Mouse (Mus musculus) limb, embryonic 15.5 days (tissue): ENCODE data around the gene Nat8f2. TPM values are rescaled to one million over a fixed set of nuclear protein-coding genes. Genes with fewer than 3 reads are reported as not detected.
"Not testable (repeated sequence)": the region's sequence is repeated elsewhere in the genome, so short reads cannot be mapped to it uniquely, and the experiment has no call there.

Experiments used
- ATAC-seq: fragments of 200-750 bp; cut with Nextera tagmentation; 2 replicates; pipeline ENCODE4 v1.8.0; 2017; ENCODE audit warnings: low read depth, moderate TSS enrichment; ENCODE audit not compliant: insufficient number of reproducible peaks, low FRiP score, low TSS enrichment
- H3K27ac ChIP-seq: fragments of 300-500 bp; sonication (generic); 2 replicates; pipeline ENCODE4 v1.5.1; 2015; ENCODE audit warnings: moderate library complexity, mild to moderate bottlenecking, inconsistent platforms
- H3K27me3 ChIP-seq: fragments of 300-500 bp; sonication (generic); 2 replicates; pipeline ENCODE4 v1.6.1; 2015; ENCODE audit warnings: inconsistent platforms
- H3K36me3 ChIP-seq: fragments of 300-500 bp; sonication (generic); 2 replicates; pipeline ENCODE4 v1.6.1; 2015; ENCODE audit warnings: inconsistent platforms
- H3K4me1 ChIP-seq: fragments of 300-500 bp; sonication (generic); 2 replicates; pipeline ENCODE4 v1.6.1; 2015; ENCODE audit warnings: inconsistent platforms
- H3K4me2 ChIP-seq: fragments of 300-500 bp; sonication (generic); 2 replicates; pipeline ENCODE4 v1.6.1; 2015; ENCODE audit warnings: mild to moderate bottlenecking, inconsistent platforms
- H3K4me3 ChIP-seq: fragments of 300-500 bp; sonication (generic); 2 replicates; pipeline ENCODE4 v1.5.1; 2015; ENCODE audit warnings: mild to moderate bottlenecking, inconsistent platforms
- H3K9ac ChIP-seq: fragments of 300-500 bp; sonication (generic); 2 replicates; pipeline ENCODE4 v1.6.1; 2015; ENCODE audit warnings: inconsistent platforms
- H3K9me3 ChIP-seq: fragments of 300-500 bp; sonication (generic); 2 replicates; pipeline ENCODE4 v1.6.1; 2016; ENCODE audit warnings: inconsistent platforms
- WGBS: fragments of 180-500 bp; shearing (Covaris S2); methylation state at CpG from one replicate; pipeline ENCODE4 v1.1.7; 2015; 5-methylcytosine and 5-hydroxymethylcytosine counted together
- polyA plus RNA-seq: library from polyadenylated mRNA; unstranded; fragments of >200 nt; fragmentation: Nextera tagmentation; extraction: Ambion mirVana; gene quantifications from 2 replicates; pipeline ENCODE4 v1.2.1, GENCODE M21; 2015

The Nat8f2 gene
- polyA plus RNA-seq, 1 experiment from 2014 or later: not detected

DNA sequence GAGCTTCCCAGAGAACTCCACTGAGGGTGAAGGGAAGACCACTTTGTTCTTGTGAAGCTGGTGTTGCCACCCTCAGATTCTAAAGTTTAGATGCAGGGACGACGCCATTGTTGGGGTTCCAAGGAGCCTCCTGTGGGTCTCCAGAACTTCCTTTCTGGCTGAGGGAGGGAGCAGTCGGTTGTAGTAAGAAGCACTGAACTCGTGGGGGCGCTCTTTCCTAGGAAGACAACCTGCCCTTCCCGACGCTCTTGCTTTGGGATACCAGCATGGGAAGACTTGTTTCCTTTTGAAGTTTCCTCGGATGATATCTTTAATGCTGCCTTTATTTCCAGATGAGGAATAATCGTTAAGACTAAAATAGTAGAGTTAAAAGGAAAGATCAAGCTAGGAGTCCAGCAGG is 32.1 kb downstream of the Nat8f2 start:
- H3K9ac ChIP-seq: not testable (repeated sequence)
- WGBS: 31% methylated on average over 9 of the region's 9 CpGs

DNA sequence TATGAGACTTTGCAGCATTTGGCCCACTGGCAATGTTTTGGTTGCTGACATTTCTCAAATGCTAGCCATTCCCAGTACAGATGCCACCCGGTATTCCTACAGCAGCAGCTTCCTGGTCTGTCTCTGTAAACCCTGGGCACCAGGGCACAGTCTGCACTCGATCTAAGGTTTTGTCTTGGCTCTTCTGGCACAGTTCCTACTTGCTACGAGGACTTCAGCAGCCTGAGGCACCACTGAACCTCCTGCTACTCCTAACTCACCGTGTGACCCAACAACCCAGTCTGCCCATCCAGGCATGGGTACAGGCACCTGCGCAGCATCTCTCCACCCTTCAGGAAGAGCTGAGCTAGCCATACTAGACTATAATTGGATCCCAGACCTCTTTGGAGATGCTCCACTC is 32.9 kb downstream of the Nat8f2 start:
- H3K36me3 ChIP-seq, H3K9me3 ChIP-seq, ATAC-seq, H3K27me3 ChIP-seq, H3K9ac ChIP-seq, H3K4me2 ChIP-seq, H3K27ac ChIP-seq, H3K4me3 ChIP-seq, H3K4me1 ChIP-seq: not testable (repeated sequence)
- 72% methylated on average over 5 of the region's 5 CpGs for whole genome bisulfite sequencing

More for the DNA sequence above, 32.1 kb downstream of the Nat8f2 start:
- not testable (repeated sequence) for H3K27me3 ChIP-seq, ATAC-seq, H3K4me1 ChIP-seq, H3K9me3 ChIP-seq, H3K4me2 ChIP-seq, H3K4me3 ChIP-seq, H3K36me3 ChIP-seq, H3K27ac ChIP-seq

DNA sequence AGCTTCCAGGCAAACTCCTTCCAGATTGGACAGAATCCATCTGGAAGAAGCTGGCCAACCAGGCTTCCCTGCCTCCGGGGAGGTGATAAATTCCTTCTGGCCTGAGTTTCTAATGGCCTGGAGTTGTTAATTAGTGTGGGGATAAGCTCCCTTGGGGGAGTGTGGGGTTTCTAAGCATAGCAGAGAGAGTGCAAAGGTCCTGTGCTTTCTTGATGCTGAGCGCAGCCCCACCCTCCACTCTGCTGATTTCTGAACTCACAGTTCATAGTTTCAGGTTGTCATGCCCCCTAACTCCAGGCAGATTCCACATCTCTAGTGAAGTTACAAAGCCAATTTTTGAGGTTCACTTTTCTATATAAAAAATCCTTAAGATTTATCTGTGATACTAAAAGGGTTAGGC is 33.9 kb downstream of the Nat8f2 start:
- H3K36me3 ChIP-seq, H3K27me3 ChIP-seq, H3K4me3 ChIP-seq, H3K27ac ChIP-seq, H3K9ac ChIP-seq, H3K4me1 ChIP-seq, H3K4me2 ChIP-seq, H3K9me3 ChIP-seq, ATAC-seq: not testable (repeated sequence)
- WGBS: 67% methylated on average over 1 of the region's 2 CpGs

DNA sequence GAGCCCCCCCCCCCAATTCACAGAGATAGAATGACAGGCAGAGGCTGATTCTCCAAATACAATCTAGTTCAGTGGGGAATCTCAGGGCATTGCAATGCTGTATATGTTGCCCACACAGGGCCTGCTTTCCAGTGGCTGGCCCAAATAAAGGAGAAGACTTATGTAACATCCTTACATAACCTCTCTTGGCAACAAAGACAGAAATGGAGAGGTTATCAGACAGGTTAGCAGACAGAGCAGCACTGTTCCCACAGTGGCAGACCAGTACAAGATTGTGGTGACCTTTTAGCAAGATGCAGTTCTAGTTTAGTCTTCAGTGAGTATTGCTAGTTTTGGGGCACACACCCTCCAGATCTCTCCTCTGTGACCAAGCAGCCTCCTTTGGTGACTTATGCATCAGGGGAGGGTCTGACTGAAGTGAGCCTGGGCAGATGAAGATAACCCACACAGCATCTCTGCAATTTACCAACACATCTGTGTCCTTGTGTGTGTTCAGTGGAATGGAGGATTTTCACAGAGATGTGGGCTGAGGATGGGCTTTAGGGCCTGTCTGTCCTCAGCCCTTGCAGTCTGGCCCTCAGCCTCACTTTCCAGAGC is 34.4 kb downstream of the Nat8f2 start:
- H3K4me3 ChIP-seq, H3K27ac ChIP-seq, H3K27me3 ChIP-seq, H3K4me1 ChIP-seq, ATAC-seq, H3K36me3 ChIP-seq, H3K9me3 ChIP-seq, H3K4me2 ChIP-seq, H3K9ac ChIP-seq: not testable (repeated sequence)

DNA sequence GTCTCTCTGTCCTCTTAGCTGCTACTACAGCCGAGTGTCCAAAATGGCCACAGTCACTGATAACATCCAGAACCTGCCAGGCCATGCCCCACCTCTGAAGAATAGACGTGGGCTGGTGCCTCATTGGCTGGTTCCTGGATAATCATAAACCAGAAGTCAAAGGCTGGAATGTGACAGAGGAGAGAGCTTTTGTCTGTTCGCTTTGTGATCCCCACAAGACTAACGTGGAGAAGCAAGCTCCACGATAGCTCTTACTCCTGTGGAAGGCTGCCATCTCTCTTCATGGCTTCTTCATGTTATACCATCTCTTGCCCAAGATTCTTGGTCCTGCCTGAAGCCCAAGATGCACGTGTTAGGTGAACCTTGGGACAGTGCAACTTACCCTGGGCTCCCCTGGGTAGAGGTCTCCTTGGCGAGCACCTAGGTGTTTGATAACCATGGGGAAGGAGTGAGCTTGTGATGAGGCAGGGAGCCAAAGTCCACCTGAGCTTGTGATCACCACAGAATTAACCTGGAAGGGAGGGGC is 37.1 kb downstream of the Nat8f2 start, which contains the start of gene Nat8:
Gene Nat8 (minus strand): TSS at position 287 of the 526 bp plus-strand sequence.
- Histone ChIP-seq H3K4me2 (no peak within 1 kb of the TSS), H3K27ac (no peak within 1 kb of the TSS), H3K4me1 (no peaks in the 10 kb centered on the region), H3K36me3 (no peaks in the 10 kb centered on the region), H3K27me3 (no peaks in the 10 kb centered on the region), H3K9ac (no peak within 1 kb of the TSS), H3K9me3 (no peaks in the 10 kb centered on the region), H3K4me3 (no peak within 1 kb of the TSS)
- WGBS: 79% methylated on average over 7 of the region's 7 CpGs
- no peak for ATAC-seq

DNA sequence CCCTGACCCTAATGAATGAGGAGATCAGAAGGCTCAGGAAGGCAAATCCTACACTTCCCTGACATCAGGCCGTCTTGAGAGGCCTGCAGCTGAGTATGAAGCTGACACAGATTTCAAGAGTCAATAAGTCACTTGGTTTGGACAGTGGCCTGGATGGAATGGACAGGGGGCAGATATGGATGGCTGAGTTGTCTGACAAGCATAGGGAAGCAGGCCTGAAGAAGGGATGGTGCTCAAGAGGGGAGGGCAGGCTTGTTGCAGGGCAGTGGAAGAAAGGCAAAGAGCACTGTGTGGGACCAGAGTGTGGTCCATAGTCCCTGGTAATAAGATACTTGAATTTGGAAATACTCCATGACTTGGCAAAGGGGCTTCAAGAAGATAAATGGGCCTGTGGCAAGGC is 39.5 kb downstream of the Nat8f2 start:
- WGBS: 32% methylated on average over 1 of the region's 1 CpGs

DNA sequence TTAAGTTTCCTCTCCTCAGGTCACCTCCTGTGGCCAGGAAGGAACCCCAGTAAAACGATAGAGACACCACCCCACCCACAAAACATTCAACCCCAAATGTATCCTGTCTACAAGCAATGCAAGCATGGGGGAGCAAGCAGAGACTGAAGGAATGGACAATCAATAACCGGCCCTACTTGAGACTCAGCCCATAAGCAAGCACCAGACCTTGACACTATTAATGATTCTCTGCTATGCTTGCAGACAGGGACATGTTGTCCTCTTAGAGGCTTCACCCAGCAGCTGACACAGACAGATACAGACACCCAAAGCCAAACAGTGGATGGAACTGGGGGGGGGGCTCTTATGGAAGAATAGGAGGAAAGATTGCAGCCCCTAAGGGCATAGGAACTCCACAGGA is 43.1 kb downstream of the Nat8f2 start:
- Histone ChIP-seq H3K4me1 (no peaks in the 10 kb centered on the region), H3K4me3 (no peak overlapping the region), H3K27ac (no peak overlapping the region), H3K27me3 (no peaks in the 10 kb centered on the region), H3K9ac (no peak overlapping the region), H3K9me3 (no peaks in the 10 kb centered on the region), H3K4me2 (no peak overlapping the region), H3K36me3 (no peaks in the 10 kb centered on the region)
- ATAC-seq: no peak
- 93% methylated on average over 2 of the region's 2 CpGs for WGBS

More for the DNA sequence above, 39.5 kb downstream of the Nat8f2 start:
- ATAC-seq: no peak
- no peaks in the 10 kb centered on the region for H3K4me1 ChIP-seq
- H3K9me3 ChIP-seq: no peaks in the 10 kb centered on the region
- H3K4me3 ChIP-seq: no peak overlapping the region
- no peak overlapping the region for H3K9ac ChIP-seq
- no peak overlapping the region for H3K27ac ChIP-seq
- no peaks in the 10 kb centered on the region for H3K27me3 ChIP-seq
- no peaks in the 10 kb centered on the region for H3K36me3 ChIP-seq
- no peak overlapping the region for H3K4me2 ChIP-seq

DNA sequence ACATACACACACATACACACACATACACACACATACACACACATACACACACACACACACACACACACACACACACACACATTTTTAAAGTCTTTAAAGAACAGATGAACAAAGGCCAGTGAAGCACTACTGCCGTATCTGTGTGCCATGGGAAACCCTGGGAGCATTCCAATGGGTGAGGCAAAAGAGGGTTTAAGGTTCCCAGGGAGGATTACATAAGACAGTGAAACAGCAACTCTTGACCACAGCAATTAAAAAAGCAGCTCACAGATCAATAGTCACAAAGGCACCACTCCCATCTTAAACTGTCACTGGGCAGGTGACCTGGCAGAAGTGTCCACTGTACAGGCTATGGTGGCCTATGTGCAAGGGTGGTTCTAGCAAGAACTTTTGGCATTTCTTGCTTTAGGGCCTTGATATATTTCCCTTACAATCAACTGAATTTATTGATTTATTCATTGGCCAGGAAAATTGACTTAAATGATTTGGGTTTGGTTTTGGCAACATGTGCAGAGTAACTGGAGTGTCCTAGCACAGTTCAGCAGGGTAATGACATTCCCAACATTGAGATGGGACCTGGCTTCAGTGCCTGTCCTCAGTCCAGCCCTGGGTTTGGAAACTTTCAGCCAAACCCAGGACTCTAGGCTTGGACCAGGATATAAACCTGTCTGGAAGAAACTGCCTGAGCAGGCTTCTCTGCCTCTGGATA is 45.4 kb downstream of the Nat8f2 start:
- Histone ChIP-seq H3K4me2 (no peak overlapping the region), H3K4me3 (no peak overlapping the region), H3K27me3 (no peaks in the 10 kb centered on the region), H3K4me1 (no peaks in the 10 kb centered on the region), H3K9ac (no peak overlapping the region), H3K9me3 (no peaks in the 10 kb centered on the region), H3K36me3 (no peaks in the 10 kb centered on the region), H3K27ac (no peak overlapping the region)
- no peak for ATAC-seq
- 100% methylated on average over 1 of the region's 1 CpGs for WGBS

DNA sequence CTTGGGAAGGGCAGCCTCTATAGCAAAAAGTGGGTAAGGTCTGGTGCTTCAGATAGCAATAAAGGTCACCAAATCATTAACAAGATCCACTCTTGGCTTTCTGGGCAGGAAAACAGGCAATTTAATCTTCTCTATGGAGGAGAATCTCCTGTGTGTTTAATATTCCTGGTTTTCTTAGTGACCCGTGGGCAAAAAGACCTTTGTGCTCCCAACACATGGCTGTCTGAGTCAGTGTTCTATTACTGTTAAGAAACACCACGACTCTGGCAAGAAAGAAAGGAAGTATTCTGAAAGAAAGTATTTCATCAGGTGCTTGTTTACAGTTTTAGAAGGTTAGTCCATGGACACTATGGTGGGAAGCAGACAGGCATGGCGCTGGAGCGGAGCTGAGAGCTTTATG is 46.7 kb downstream of the Nat8f2 start:
- H3K4me2 ChIP-seq: no peak overlapping the region
- H3K9me3 ChIP-seq: no peaks in the 10 kb centered on the region
- no peaks in the 10 kb centered on the region for H3K27me3 ChIP-seq
- H3K27ac ChIP-seq: no peak overlapping the region
- ATAC-seq: no peak
- H3K4me1 ChIP-seq: no peaks in the 10 kb centered on the region
- WGBS: 86% methylated on average over 4 of the region's 4 CpGs
- no peak overlapping the region for H3K9ac ChIP-seq
- H3K4me3 ChIP-seq: no peak overlapping the region
- no peaks in the 10 kb centered on the region for H3K36me3 ChIP-seq

DNA sequence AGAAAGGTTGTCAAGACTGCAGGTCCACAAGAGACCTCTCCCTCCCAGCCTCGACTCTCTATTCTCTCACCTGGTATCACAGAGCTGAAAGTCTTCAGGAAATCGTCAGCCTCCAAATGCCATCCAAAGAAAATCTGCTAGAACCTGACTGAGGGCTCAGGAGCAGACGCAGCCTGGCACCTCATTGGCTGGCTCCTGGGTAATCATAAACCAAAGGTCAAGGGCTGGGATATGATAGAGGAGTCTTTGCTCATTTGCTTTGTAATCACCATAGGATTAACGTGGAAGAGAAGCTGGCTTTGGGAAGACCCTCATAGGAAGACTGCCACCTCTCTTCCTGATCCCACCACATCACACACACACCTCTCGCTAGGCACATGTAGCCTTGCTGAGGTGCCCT is 48.1 kb downstream of the Nat8f2 start, which contains the start of the genes Nat8f6 and Nat8f5:
Gene Nat8f6 (minus strand): TSS at position 118 of the 400 bp plus-strand sequence.
Gene Nat8f5 (minus strand): TSS at position 136 of the 400 bp plus-strand sequence.
- Histone ChIP-seq H3K4me2 (no peak within 1 kb of the TSS), H3K9ac (no peak within 1 kb of the TSS), H3K9me3 (no peaks in the 10 kb centered on the region), H3K4me3 (no peak within 1 kb of the TSS), H3K27ac (no peak within 1 kb of the TSS), H3K36me3 (no peaks in the 10 kb centered on the region), H3K27me3 (no peaks in the 10 kb centered on the region), H3K4me1 (no peaks in the 10 kb centered on the region)
- ATAC-seq: no peak
- 88% methylated on average over 5 of the region's 5 CpGs for WGBS

DNA sequence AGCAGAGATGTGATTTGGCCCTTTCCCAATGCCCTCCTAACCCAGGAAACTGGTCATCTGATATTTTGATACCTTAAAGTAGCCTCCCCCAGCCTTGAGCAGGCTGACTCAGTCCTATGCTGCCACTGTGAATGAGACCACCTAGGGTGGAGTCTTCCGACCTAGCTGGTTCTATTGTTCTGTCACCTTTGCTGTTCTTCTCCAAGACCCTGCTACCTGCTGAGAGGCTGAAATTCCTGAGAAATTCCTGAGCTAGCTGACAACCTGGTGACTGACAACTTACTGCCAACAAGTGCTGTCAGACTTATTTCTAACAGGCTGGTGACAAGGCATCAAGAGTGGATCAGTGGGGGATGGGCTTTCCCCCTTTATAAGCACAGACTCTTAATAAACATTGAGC is 50.6 kb downstream of the Nat8f2 start:
- Histone ChIP-seq H3K4me3 (no peak overlapping the region), H3K4me2 (no peak overlapping the region), H3K27ac (no peak overlapping the region), H3K4me1 (no peaks in the 10 kb centered on the region), H3K9me3 (no peaks in the 10 kb centered on the region), H3K36me3 (no peaks in the 10 kb centered on the region), H3K27me3 (no peaks in the 10 kb centered on the region), H3K9ac (no peak overlapping the region)
- 39% methylated on average over 1 of the region's 1 CpGs for WGBS
- no peak for ATAC-seq
